Mouse (Mus musculus) liver, embryonic 11.5 days (tissue): ENCODE results near the gene Dab2ip. TPM values are rescaled to one million over a fixed set of nuclear protein-coding genes. Genes with fewer than 3 reads are reported as not detected.

Source experiments
- ATAC-seq: fragments of 200-750 bp; cut with Nextera tagmentation; replicated peaks from 2 replicates; pipeline ENCODE4 v1.8.0; 2017; ENCODE audit warnings: moderate number of reproducible peaks, mild to moderate bottlenecking, moderate TSS enrichment, moderate library complexity; ENCODE audit not compliant: low FRiP score
- DNase-seq: peaks from one replicate; pipeline ENCODE4 v3.0.0-alpha.2; 2017; ENCODE audit warnings: low spot score
- H3K27ac ChIP-seq: fragments of 300-500 bp; sonication (generic); 2 replicates; pipeline ENCODE4 v1.5.1; 2014; ENCODE audit warnings: mild to moderate bottlenecking, low read depth, low read length, control low read depth
- H3K27me3 ChIP-seq: fragments of 300-500 bp; sonication (generic); replicated peaks from 2 replicates; pipeline ENCODE4 v1.6.1; 2014; ENCODE audit warnings: low read length, mixed read lengths; ENCODE audit not compliant: control insufficient read depth, insufficient read depth
- H3K36me3 ChIP-seq: fragments of 300-500 bp; sonication (generic); 2 replicates; pipeline ENCODE4 v1.6.1; 2014; ENCODE audit warnings: mild to moderate bottlenecking, low read length, moderate library complexity, mixed read lengths; ENCODE audit not compliant: control insufficient read depth, insufficient read depth
- H3K4me1 ChIP-seq: fragments of 300-500 bp; sonication (generic); replicated peaks from 2 replicates; pipeline ENCODE4 v1.6.1; 2014; ENCODE audit warnings: low read length, mixed read lengths; ENCODE audit not compliant: control insufficient read depth, insufficient read depth
- H3K4me2 ChIP-seq: fragments of 300-500 bp; sonication (generic); 2 replicates; pipeline ENCODE4 v1.6.1; 2014; ENCODE audit warnings: mild to moderate bottlenecking, control low read depth, moderate library complexity
- H3K4me3 ChIP-seq: fragments of 300-500 bp; sonication (generic); 2 replicates; pipeline ENCODE4 v1.5.1; 2014; ENCODE audit warnings: low read depth, low read length, control low read depth
- H3K9ac ChIP-seq: fragments of 300-500 bp; sonication (generic); 2 replicates; pipeline ENCODE4 v1.6.1; 2014; ENCODE audit warnings: low read depth, low read length, control low read depth
- H3K9me3 ChIP-seq: fragments of 300-500 bp; sonication (generic); 2 replicates; pipeline ENCODE4 v1.6.1; 2016; ENCODE audit warnings: low read length, inconsistent platforms, mixed read lengths; ENCODE audit not compliant: control insufficient read depth
- WGBS: fragments of 180-500 bp; shearing (Covaris S2); extraction: QIAGEN DNeasy Blood & Tissue Kit; methylation state at CpG from one replicate; pipeline ENCODE4 v1.1.7; 2014; 5-methylcytosine and 5-hydroxymethylcytosine counted together
- polyA plus RNA-seq: library from polyadenylated mRNA; unstranded; fragments of >200 nt; fragmentation: Nextera tagmentation; extraction: Ambion mirVana; gene quantifications from 2 replicates; pipeline ENCODE4 v1.2.1, GENCODE M21; 2014

The Dab2ip gene
- polyA plus RNA-seq, 1 experiment from 2014 or later, result 20.0 TPM

DNA sequence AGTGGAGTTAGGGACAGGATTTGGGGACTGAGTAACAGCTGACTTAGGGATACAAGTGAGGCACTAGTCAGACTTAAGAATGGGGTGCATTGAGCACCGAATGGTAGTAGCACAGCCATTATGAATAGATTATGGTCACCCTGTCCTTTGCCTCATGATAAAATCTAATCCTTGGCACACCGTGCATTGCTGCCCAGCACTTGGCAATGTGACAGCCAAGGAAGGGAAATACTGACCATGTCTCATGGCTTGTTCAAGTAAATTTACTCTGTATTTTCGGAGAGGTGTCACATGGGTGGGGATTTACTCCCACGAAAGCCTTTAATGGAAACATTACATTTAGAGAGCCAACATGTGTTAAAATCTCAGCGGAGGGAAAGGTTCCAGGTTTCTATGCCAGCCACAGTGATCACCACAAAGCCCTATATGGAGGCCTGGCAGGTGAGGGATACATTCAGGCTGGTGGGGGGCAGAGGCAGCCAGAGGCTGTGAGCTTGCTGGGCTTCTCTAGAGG is 129.5 kb downstream of the Dab2ip start:
- Histone ChIP-seq H3K27ac (no peak overlapping the region), H3K27me3 (no peaks in the 10 kb centered on the region), H3K4me1 (peaks cover 50% of the 10 kb centered on the region), H3K4me3 (no peak overlapping the region), H3K36me3 (no peaks in the 10 kb centered on the region), H3K9ac (no peak overlapping the region), H3K4me2 (no peak overlapping the region), H3K9me3 (no peaks in the 10 kb centered on the region)
- WGBS, result 81% methylated on average over 5 of the region's 5 CpGs
- DNase-seq (no peak), ATAC-seq (no peak)

DNA sequence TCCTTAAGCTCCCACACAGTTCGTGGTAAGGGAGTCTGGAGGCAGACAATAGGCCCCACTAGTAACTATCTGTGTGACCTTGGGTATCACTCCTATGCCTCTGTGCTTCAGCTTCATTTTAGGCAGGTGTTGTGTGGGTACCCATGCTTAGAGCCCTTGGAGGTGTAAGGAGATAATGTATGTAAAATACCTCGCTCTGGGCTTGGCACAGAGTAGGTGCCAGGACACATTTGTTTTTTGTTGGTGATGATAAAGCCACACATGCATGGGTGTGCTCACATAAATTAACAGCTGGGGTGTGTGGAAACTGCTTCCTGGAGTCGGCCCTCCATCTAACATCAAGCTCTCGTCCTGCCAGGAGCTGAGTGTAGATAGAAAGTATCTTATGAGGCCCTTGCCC is 130.1 kb downstream of the Dab2ip start:
- no peak overlapping the region for H3K27ac ChIP-seq

DNA sequence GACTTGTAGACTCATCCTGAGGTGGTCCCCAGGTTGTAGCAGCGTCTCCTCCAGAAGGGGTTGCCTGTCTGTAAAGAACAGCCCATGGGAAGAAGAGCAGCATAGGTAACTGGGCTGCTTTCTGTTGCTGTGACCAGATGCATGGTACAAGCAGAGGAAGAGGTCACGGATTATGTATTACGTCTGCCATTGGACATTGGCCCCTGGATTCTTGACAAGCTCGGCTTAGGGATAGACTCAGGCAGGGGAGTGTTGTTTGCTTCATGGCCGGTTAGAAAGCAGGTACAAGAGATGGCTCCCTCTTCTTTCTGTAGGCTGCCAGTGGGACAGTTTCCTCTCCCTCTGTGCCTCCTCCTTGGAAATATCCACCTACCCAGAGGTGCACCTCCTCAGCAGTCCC is 130.5 kb downstream of the Dab2ip start:
- DNase-seq (no peak), ATAC-seq (no peak)
- Histone ChIP-seq H3K9me3 (no peaks in the 10 kb centered on the region), H3K9ac (no peak overlapping the region), H3K27me3 (no peaks in the 10 kb centered on the region), H3K4me1 (peaks cover 53% of the 10 kb centered on the region), H3K4me2 (no peak overlapping the region), H3K36me3 (no peaks in the 10 kb centered on the region), H3K4me3 (no peak overlapping the region), H3K27ac (no peak overlapping the region)
- 79% methylated on average over 5 of the region's 5 CpGs for WGBS

More for the DNA sequence above, 130.1 kb downstream of the Dab2ip start:
- H3K27me3 ChIP-seq, result no peaks in the 10 kb centered on the region
- H3K4me2 ChIP-seq, result no peak overlapping the region
- H3K9ac ChIP-seq, result no peak overlapping the region
- ATAC-seq (no peak), DNase-seq (no peak)
- no peaks in the 10 kb centered on the region for H3K36me3 ChIP-seq
- H3K4me3 ChIP-seq, result no peak overlapping the region
- WGBS, result 63% methylated on average over 4 of the region's 4 CpGs
- peaks cover 55% of the 10 kb centered on the region for H3K4me1 ChIP-seq
- no peaks in the 10 kb centered on the region for H3K9me3 ChIP-seq

DNA sequence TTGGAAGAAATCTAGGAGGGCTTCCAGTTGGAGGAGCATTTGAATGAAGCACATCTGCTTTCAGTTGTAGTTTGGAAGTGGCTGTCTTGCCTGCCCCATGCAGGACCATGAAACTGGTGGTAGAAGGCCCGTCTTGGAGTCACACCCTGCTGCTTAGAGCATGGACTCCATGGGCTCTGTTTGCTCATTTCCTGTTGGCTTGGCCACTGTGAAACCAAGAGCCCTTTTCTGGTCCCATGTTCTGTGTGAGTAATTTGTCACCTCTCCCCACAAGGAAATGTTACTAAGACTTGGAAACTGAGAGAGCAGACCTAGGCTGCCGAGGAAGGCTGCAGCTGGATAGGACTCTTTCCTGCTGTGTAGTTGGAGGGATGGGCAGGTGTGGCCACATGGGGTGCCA is 131.8 kb downstream of the Dab2ip start:
- Histone ChIP-seq H3K27ac (peak overlapping the region; percentile 6; the same call in 1 of the 2 replicates), H3K9me3 (no peaks in the 10 kb centered on the region), H3K4me3 (no peak overlapping the region), H3K27me3 (no peaks in the 10 kb centered on the region), H3K4me2 (no peak overlapping the region), H3K9ac (no peak overlapping the region), H3K36me3 (no peaks in the 10 kb centered on the region), H3K4me1 (peaks cover 56% of the 10 kb centered on the region)
- ATAC-seq, result no peak
- WGBS, result 66% methylated on average over 2 of the region's 2 CpGs
- no peak for DNase-seq

DNA sequence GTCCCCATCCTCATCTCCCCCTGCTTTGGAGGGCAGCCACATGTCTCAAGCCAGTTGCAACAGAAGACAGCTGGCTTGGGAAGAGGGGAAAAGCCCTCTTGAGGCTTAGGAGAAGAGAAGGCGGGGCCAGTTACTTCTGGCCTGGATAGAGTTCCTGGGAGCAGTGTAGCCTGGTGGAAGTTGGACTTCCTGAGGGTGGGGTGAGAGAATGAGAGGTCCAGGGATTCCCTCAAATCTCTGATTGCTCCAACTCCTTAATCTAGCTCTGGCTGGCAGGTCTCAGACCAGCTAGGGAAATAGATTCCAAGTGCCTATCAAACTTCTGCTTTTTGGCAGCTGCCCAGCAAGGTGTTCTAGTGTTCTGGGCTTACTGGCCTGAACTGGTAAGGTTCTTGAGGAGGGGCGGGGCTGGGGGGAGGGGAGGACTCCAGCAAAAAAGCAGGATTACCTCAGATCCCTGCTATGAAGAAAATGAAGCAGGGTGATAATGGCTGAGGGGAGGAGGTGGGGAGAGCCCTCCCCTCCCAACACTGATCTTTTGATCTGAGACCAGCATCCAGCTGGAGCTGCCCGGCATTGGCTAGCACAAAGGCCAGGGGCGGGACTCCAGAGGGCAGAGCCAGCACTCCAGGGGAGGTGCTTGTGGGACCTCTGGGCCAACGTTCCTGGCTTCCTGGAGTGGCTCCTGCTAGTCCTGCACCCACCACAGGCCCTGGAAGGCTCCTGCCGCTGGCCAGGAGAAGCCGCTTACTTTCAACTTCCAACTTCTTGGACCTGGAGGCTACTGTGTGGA is 133.4 kb downstream of the Dab2ip start:
- H3K4me2 ChIP-seq, result peak overlapping the region; percentile 47
- H3K27me3 ChIP-seq, result no peaks in the 10 kb centered on the region
- peak; percentile 66 for DNase-seq
- H3K9ac ChIP-seq, result peak overlapping the region; percentile 48; the same call in 1 of the 2 replicates
- no peaks in the 10 kb centered on the region for H3K36me3 ChIP-seq
- H3K4me1 ChIP-seq, result peaks cover 65% of the 10 kb centered on the region
- peak; percentile 86 for ATAC-seq
- peak overlapping the region; percentile 15; the same call in 1 of the 2 replicates for H3K4me3 ChIP-seq
- H3K27ac ChIP-seq, result peak overlapping the region; percentile 58; the same call in 1 of the 2 replicates
- H3K9me3 ChIP-seq, result no peaks in the 10 kb centered on the region
- WGBS, result 21% methylated on average over 7 of the region's 7 CpGs

DNA sequence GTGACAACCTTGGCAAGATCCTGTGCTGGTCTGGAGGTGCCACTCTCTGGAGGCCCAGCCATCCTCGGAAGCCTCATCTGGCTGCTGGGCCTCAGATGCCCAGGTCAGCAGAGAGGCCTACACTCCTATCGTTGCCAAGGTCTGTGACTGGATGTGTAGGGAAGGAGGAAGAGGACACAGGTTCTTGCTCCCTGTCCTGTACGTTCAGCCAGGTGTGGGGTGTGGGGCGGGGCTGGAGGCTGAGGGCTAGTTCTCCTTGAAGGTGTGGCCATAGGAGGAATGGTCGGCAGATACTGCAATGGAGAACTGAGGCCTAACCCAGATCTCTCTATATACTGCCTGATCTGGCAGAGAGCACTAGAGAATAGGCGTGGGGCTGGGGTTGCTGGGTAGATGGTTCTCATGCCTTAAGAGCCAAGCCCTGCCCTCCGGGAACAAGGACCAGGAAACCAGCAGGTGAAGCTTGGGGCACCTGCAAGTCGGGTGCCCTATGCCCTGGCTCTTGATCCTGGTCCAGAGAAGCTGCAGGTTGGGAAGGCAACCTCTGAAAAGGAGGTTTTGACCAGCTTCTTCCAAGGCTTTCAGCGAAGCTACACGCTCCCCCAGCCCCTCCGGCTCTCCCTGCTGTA is 134.3 kb downstream of the Dab2ip start:
- peak overlapping the region; percentile 48; the same call in 1 of the 2 replicates for H3K9ac ChIP-seq
- no peak for DNase-seq
- ATAC-seq, result no peak; the same call in 1 of the 2 replicates
- H3K4me3 ChIP-seq, result no peak overlapping the region
- H3K9me3 ChIP-seq, result no peaks in the 10 kb centered on the region
- H3K4me1 ChIP-seq, result peaks cover 73% of the 10 kb centered on the region
- WGBS, result 80% methylated on average over 11 of the region's 11 CpGs
- H3K36me3 ChIP-seq, result no peaks in the 10 kb centered on the region
- peak overlapping the region; percentile 47 for H3K4me2 ChIP-seq
- H3K27ac ChIP-seq, result peak overlapping the region; percentile 21; the same call in 1 of the 2 replicates
- no peaks in the 10 kb centered on the region for H3K27me3 ChIP-seq

DNA sequence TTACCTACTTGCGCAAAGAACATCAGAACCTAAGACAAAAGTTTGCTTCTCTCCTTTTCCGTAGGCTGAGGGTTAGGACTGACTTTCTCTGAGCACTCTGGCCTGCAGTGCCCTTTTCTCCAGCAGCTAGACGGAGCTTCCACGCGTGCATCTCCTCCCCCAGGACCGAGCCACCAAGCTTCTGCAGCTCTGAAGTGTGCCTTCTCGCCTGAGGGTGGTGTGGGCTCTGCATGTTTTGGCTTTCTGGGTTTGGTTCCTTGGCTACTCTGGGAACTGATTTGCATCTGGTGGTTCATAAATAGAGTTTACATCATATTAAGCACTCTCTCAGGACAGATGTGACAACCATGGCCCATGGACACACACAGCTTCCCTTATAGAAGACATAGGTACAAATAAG is 135.0 kb downstream of the Dab2ip start:
- no peak overlapping the region for H3K27ac ChIP-seq
- no peak overlapping the region for H3K9ac ChIP-seq
- no peaks in the 10 kb centered on the region for H3K9me3 ChIP-seq
- no peak overlapping the region for H3K4me3 ChIP-seq
- ATAC-seq (no peak), DNase-seq (no peak)
- no peak overlapping the region for H3K4me2 ChIP-seq
- H3K4me1 ChIP-seq, result peaks cover 71% of the 10 kb centered on the region
- H3K36me3 ChIP-seq, result no peaks in the 10 kb centered on the region
- H3K27me3 ChIP-seq, result no peaks in the 10 kb centered on the region
- 85% methylated on average over 7 of the region's 7 CpGs for WGBS

DNA sequence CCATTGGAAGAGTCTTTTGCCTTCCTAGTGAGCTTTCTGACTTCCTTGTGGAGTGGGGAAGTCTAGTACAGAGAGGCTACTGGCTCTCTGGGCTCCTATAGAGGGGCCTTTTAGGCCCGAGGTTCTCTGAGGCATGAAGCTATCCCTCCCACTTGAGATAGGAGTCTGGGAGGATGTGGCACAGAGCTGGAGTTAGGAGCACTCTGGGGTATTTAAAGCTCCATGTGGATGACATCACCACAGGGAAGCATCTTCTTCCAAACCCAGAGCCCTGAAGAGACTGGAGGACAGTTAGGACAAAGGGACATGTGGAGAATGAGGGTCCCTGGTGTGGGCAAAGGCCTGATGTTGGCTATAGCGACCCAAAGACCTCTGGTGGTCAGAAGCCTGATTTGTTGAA is 136.0 kb downstream of the Dab2ip start:
- H3K4me2 ChIP-seq, result no peak overlapping the region
- H3K36me3 ChIP-seq, result no peaks in the 10 kb centered on the region
- H3K27me3 ChIP-seq, result no peaks in the 10 kb centered on the region
- ATAC-seq (no peak), DNase-seq (no peak)
- no peak overlapping the region for H3K27ac ChIP-seq
- no peak overlapping the region for H3K4me3 ChIP-seq
- H3K9me3 ChIP-seq, result no peaks in the 10 kb centered on the region
- peaks cover 68% of the 10 kb centered on the region for H3K4me1 ChIP-seq
- WGBS, result 39% methylated on average over 2 of the region's 2 CpGs
- H3K9ac ChIP-seq, result no peak overlapping the region
